Mouse (Mus musculus) heart, postnatal 0 days (tissue): ENCODE results near the gene Daam2.

Experiments
- CTCF ChIP-seq: IDR thresholded peaks from 2 replicates; pipeline ENCODE4 v1.5.1; 2016; ENCODE audit warnings: antibody characterized with exemption, control low read depth, low read depth
- EP300 ChIP-seq: IDR thresholded peaks from 2 replicates; pipeline ENCODE4 v1.6.1; 2016; ENCODE audit warnings: antibody characterized with exemption, low read depth

- TF ChIP-seq CTCF (no peak), EP300 (no peak)
Measured at GRCm38 (mm10) chr17:49545997-49546396, 18.1 kb downstream of the Daam2 start.
